In the genomic region with DNA sequence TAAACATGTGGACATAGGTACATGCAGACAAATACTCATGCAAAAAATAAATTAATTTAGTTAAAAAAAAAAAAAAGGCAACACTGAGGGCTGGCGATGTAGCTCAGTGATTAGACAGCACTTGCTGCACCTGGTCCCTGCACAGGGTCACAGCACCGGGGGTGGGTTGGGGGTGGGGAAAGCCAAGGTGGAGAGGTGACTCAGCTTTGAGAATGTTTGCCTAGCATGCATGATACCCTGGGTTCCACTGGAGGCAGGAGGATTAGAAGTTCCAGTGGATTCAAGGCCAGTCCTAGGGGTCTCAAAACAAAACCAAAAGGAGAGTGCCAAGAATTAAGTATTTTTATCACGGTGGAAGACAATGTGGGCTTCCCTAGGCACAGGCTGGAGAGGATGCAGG, we compare ENCODE assay signal across 18 mouse cellular contexts. TPM values are rescaled to one million over a fixed set of nuclear protein-coding genes. Genes with fewer than 3 reads are reported as not detected.
"Had no signal": no experiment of that assay in that cellular context is flagged by ENCODE, and none has a peak within 500 bp of the region (broad histone marks: within the 10 kb centered on the region; RNA-seq: fewer than 3 reads in every experiment).

No protein-coding gene starts in this region.

- ATAC-seq: liver, postnatal 0 days; lung, postnatal 0 days had no signal

- H3K9ac ChIP-seq: liver, postnatal 0 days; lung, embryonic 15.5 days; midbrain, embryonic 12.5 days; neural tube, embryonic 12.5 days had no signal

- DNase-seq: liver, postnatal 0 days; lung, adult 2 months; lung, postnatal 14 days; lung, postnatal 36 days; midbrain, embryonic 14.5 days; right cerebral cortex, postnatal 25 days; right cerebral cortex, postnatal 4 days; spleen, adult 18-20 months; thymus, adult 18-20 months; thymus, postnatal 14 days; thymus, postnatal 36 days had no signal

- H3K4me3 ChIP-seq: lung, embryonic 15.5 days; megakaryocyte, embryonic 14.5 days; midbrain, embryonic 12.5 days; neural tube, embryonic 12.5 days had no signal

- H3K4me2 ChIP-seq: lung, embryonic 15.5 days; midbrain, embryonic 12.5 days; neural tube, embryonic 12.5 days had no signal

- H3K27ac ChIP-seq: lung, embryonic 15.5 days; macrophage; midbrain, embryonic 12.5 days; neural tube, embryonic 12.5 days had no signal

- H3K27me3 ChIP-seq: lung, embryonic 15.5 days; neural tube, embryonic 12.5 days had no signal

- H3K9me3 ChIP-seq: lung, embryonic 15.5 days; megakaryocyte, embryonic 14.5 days; midbrain, embryonic 12.5 days; neural tube, embryonic 12.5 days had no signal

- H3K4me1 ChIP-seq: lung, embryonic 15.5 days had no signal

- H3K36me3 ChIP-seq: lung, embryonic 15.5 days; midbrain, embryonic 12.5 days; neural tube, embryonic 12.5 days had no signal

RNA-seq across cellular contexts. Expression of gene Spink2, which starts 46.3 kb away (rescaled TPM):
- polyA plus RNA-seq: liver, postnatal 0 days; macrophage; midbrain, embryonic 12.5 days; midbrain, embryonic 14.5 days; small intestine, adult 2 months had no signal
